ENCODE assay signal across 11 mouse cellular contexts in genomic region chr10:95550506-95550905, GRCm38 (mm10). TPM values are rescaled to one million over a fixed set of nuclear protein-coding genes. Genes with fewer than 3 reads are reported as not detected.
DNase-seq lines count a peak whose midpoint lies in the region; ATAC-seq and TF ChIP-seq lines count a peak whose summit lies in the region.
"Had no signal": no experiment of that assay in that cellular context is flagged by ENCODE, and none has a peak within 500 bp of the region (broad histone marks: within the 10 kb centered on the region; RNA-seq: fewer than 3 reads in every experiment).

No protein-coding gene starts in this region.

- TF ChIP-seq CTCF in bone marrow macrophage, adult 2 months (IDR thresholded peaks at IDR 0.05; ENCODE audit: low read depth, low read length), result peak; percentile 72

- peak overlapping the region; percentile 25; the same call in 1 of the 2 replicates for H3K4me2 ChIP-seq in heart, embryonic 13.5 days
- no peak overlapping the region for H3K4me2 ChIP-seq in midbrain, embryonic 15.5 days
- H3K4me2 ChIP-seq: hindbrain, embryonic 15.5 days had no signal

- peaks cover 27% of the 10 kb centered on the region for H3K4me1 ChIP-seq in heart, embryonic 13.5 days
- peaks cover 11% of the 10 kb centered on the region for H3K4me1 ChIP-seq in midbrain, embryonic 15.5 days
- peaks cover 8% of the 10 kb centered on the region for H3K4me1 ChIP-seq in midbrain, embryonic 10.5 days
- H3K4me1 ChIP-seq in bone marrow macrophage, adult 2 months (ENCODE audit: control insufficient read depth, insufficient read depth, low read length), result peaks cover 10% of the 10 kb centered on the region

- intact Hi-C loops in heart, postnatal 36 days (cut with DNase I), result loop anchor here (1.0 to 2.0 kb wide), 2 partner anchors 344 to 482 kb away; no protein-coding TSS in a partner anchor

- no peak for DNase-seq in heart, postnatal 36 days
- no peak for DNase-seq in midbrain, embryonic 10.5 days (ENCODE audit: low spot score)
- DNase-seq in right cerebral cortex, adult 18-20 months, result no peak
- DNase-seq in heart, postnatal 4 days, result no peak
- DNase-seq: cerebellum, adult 9-11 months; thymus, postnatal 25 days had no signal

- no peak for TF ChIP-seq POLR2A in bone marrow macrophage, adult 2 months (IDR thresholded peaks at IDR 0.05; ENCODE audit: borderline replicate concordance, low read depth, low read length)

- no peak for ATAC-seq in heart, embryonic 13.5 days (ENCODE audit: extremely low read depth, insufficient number of reproducible peaks, low FRiP score, low TSS enrichment)
- ATAC-seq in midbrain, embryonic 15.5 days (replicated peaks), result 0 out of 2 replicates have a peak, but pooled peaks have one; percentile 16

- peaks cover 73% of the 10 kb centered on the region for H3K36me3 ChIP-seq in heart, embryonic 13.5 days
- H3K36me3 ChIP-seq in midbrain, embryonic 15.5 days (replicated peaks), result no peaks in the 10 kb centered on the region; the same call in 1 of the 2 replicates
- peaks cover 92% of the 10 kb centered on the region for H3K36me3 ChIP-seq in midbrain, embryonic 10.5 days

- no peak overlapping the region for H3K9ac ChIP-seq in heart, embryonic 13.5 days
- H3K9ac ChIP-seq in midbrain, embryonic 15.5 days, result no peak overlapping the region
- H3K9ac ChIP-seq: hindbrain, embryonic 15.5 days had no signal

- no peak overlapping the region for H3K27ac ChIP-seq in heart, embryonic 13.5 days (replicated peaks)
- H3K27ac ChIP-seq in midbrain, embryonic 15.5 days, result no peak overlapping the region
- no peak overlapping the region for H3K27ac ChIP-seq in midbrain, embryonic 10.5 days (replicated peaks)
- H3K27ac ChIP-seq in bone marrow macrophage, adult 2 months (ENCODE audit: insufficient read depth, low read depth, low read length), result no peak overlapping the region
- H3K27ac ChIP-seq: hindbrain, embryonic 15.5 days; macrophage had no signal

- H3K9me3 ChIP-seq in heart, embryonic 13.5 days, result no peaks in the 10 kb centered on the region
- no peaks in the 10 kb centered on the region for H3K9me3 ChIP-seq in midbrain, embryonic 15.5 days
- H3K9me3 ChIP-seq in midbrain, embryonic 10.5 days (replicated peaks), result no peaks in the 10 kb centered on the region
- H3K9me3 ChIP-seq: hindbrain, embryonic 15.5 days had no signal

- no peak overlapping the region for H3K4me3 ChIP-seq in heart, embryonic 13.5 days
- no peak overlapping the region for H3K4me3 ChIP-seq in midbrain, embryonic 15.5 days
- no peak overlapping the region for H3K4me3 ChIP-seq in midbrain, embryonic 10.5 days
- H3K4me3 ChIP-seq in bone marrow macrophage, adult 2 months (ENCODE audit: insufficient read depth, low read length), result no peak overlapping the region
- H3K4me3 ChIP-seq: hindbrain, embryonic 15.5 days had no signal

- WGBS in heart, embryonic 13.5 days, result 68% methylated on average over 1 of the region's 1 CpGs
- 71% methylated on average over 1 of the region's 1 CpGs for WGBS in midbrain, embryonic 15.5 days
- 73% methylated on average over 1 of the region's 1 CpGs for WGBS in midbrain, embryonic 10.5 days

- H3K27me3 ChIP-seq in heart, embryonic 13.5 days (replicated peaks), result no peaks in the 10 kb centered on the region
- no peaks in the 10 kb centered on the region for H3K27me3 ChIP-seq in midbrain, embryonic 15.5 days (replicated peaks)
- no peaks in the 10 kb centered on the region for H3K27me3 ChIP-seq in midbrain, embryonic 10.5 days (ENCODE audit: low read depth, poor library complexity, severe bottlenecking)
- H3K27me3 ChIP-seq: hindbrain, embryonic 15.5 days had no signal

RNA-seq across cellular contexts. Expression of gene Nudt4, which starts 13.4 kb away (rescaled TPM):
- polyA plus RNA-seq in heart, embryonic 13.5 days (2015; fragmentation: Nextera tagmentation; extraction: Ambion mirVana), result 85.2 and 107 TPM in 2 replicates
- 100 to 1,000 TPM; 245 to 277 TPM for total RNA-seq in heart, postnatal 36 days (2021)
- polyA plus RNA-seq in midbrain, embryonic 15.5 days (2015; fragmentation: Nextera tagmentation; extraction: Ambion mirVana), result 59.6 and 61.7 TPM in 2 replicates
- polyA plus RNA-seq in midbrain, embryonic 10.5 days (2016; fragmentation: Nextera tagmentation; extraction: Ambion mirVana), result 90.8 and 91.5 TPM in 2 replicates
- polyA plus RNA-seq in bone marrow macrophage, adult 2 months (2012; ENCODE audit: insufficient read depth, insufficient read length, missing spikeins), result 42.5 and 43.1 TPM in 2 replicates
- total RNA-seq in heart, postnatal 4 days (2021), result 100 to 1,000 TPM; 201 to 218 TPM

RNA-seq across cellular contexts. Expression of gene Ube2n, which starts 35.6 kb away (rescaled TPM):
- 248 and 271 TPM in 2 replicates for polyA plus RNA-seq in heart, embryonic 13.5 days (2015; fragmentation: Nextera tagmentation; extraction: Ambion mirVana)
- 10 to 100 TPM; 88.0 to 92.7 TPM for total RNA-seq in heart, postnatal 36 days (2021)
- 348 and 352 TPM in 2 replicates for polyA plus RNA-seq in midbrain, embryonic 15.5 days (2015; fragmentation: Nextera tagmentation; extraction: Ambion mirVana)
- 478 and 483 TPM in 2 replicates for polyA plus RNA-seq in midbrain, embryonic 10.5 days (2016; fragmentation: Nextera tagmentation; extraction: Ambion mirVana)
- 116 and 121 TPM in 2 replicates for polyA plus RNA-seq in bone marrow macrophage, adult 2 months (2012; ENCODE audit: insufficient read depth, insufficient read length, missing spikeins)
- total RNA-seq in heart, postnatal 4 days (2021), result 100 to 1,000 TPM; 143 to 146 TPM

RNA-seq across cellular contexts. Expression of gene Mrpl42, which starts 48.8 kb away (rescaled TPM):
- polyA plus RNA-seq in heart, embryonic 13.5 days (2015; fragmentation: Nextera tagmentation; extraction: Ambion mirVana), result 542 and 584 TPM in 2 replicates
- total RNA-seq in heart, postnatal 36 days (2021), result 100 to 1,000 TPM; 436 to 467 TPM
- polyA plus RNA-seq in midbrain, embryonic 15.5 days (2015; fragmentation: Nextera tagmentation; extraction: Ambion mirVana), result 223 and 226 TPM in 2 replicates
- 380 and 398 TPM in 2 replicates for polyA plus RNA-seq in midbrain, embryonic 10.5 days (2016; fragmentation: Nextera tagmentation; extraction: Ambion mirVana)
- 88.3 and 96.0 TPM in 2 replicates for polyA plus RNA-seq in bone marrow macrophage, adult 2 months (2012; ENCODE audit: insufficient read depth, insufficient read length, missing spikeins)
- 100 to 1,000 TPM; 284 to 300 TPM for total RNA-seq in heart, postnatal 4 days (2021)
